Mouse (Mus musculus): Measurements from ENCODE around the gene Trim40. TPM values are rescaled to one million over a fixed set of nuclear protein-coding genes. Genes with fewer than 3 reads are reported as not detected.
"Not testable (repeated sequence)": the region's sequence is repeated elsewhere in the genome, so short reads cannot be mapped to it uniquely, and the experiment has no call there.

The Trim40 gene
- polyA plus RNA-seq, 1 experiment from 2014 or later, result not detected

GRCm38 (mm10) chr17:36900001-36900400 lies 10.1 kb upstream of the Trim40 start:
- WGBS, result 78% methylated on average over 5 of the region's 5 CpGs
- H3K27ac ChIP-seq (replicated peaks; ENCODE audit: low read depth, low read length), result no peak overlapping the region
- H3K9me3 ChIP-seq (ENCODE audit: control insufficient read depth, low read length), result no peaks in the 10 kb centered on the region
- ATAC-seq (ENCODE audit: insufficient number of reproducible peaks, low FRiP score, low TSS enrichment, low read depth) (no peak), DNase-seq (ENCODE audit: low spot score) (no peak)
- no peak overlapping the region for H3K9ac ChIP-seq (ENCODE audit: low read length)
- no peaks in the 10 kb centered on the region for H3K36me3 ChIP-seq (ENCODE audit: control insufficient read depth, insufficient read depth, low read length)
- H3K4me1 ChIP-seq (ENCODE audit: control insufficient read depth, insufficient read depth, low read length), result no peaks in the 10 kb centered on the region
- H3K27me3 ChIP-seq (ENCODE audit: control insufficient read depth, insufficient read depth, low read length), result no peaks in the 10 kb centered on the region
- no peak overlapping the region for H3K4me3 ChIP-seq (ENCODE audit: low read depth, low read length)
- H3K4me2 ChIP-seq (ENCODE audit: low read depth, severe bottlenecking), result no peak overlapping the region

GRCm38 (mm10) chr17:36899376-36899775 lies 9.5 kb upstream of the Trim40 start:
- 85% methylated on average over 4 of the region's 4 CpGs for WGBS
- no peak overlapping the region for H3K4me3 ChIP-seq (ENCODE audit: low read depth, low read length)
- no peak for DNase-seq (ENCODE audit: low spot score)

GRCm38 (mm10) chr17:36897552-36898205 lies 7.8 kb upstream of the Trim40 start, which contains the start of gene Trim31:
Gene Trim31 (plus strand): TSS chr17:36898118.
- WGBS, result 65% methylated on average over 6 of the region's 6 CpGs
- Histone ChIP-seq H3K4me3 (ENCODE audit: low read depth, low read length) (no peak within 1 kb of the TSS), H3K4me2 (ENCODE audit: low read depth, severe bottlenecking) (no peak within 1 kb of the TSS), H3K4me1 (ENCODE audit: control insufficient read depth, insufficient read depth, low read length) (no peaks in the 10 kb centered on the region), H3K27ac (replicated peaks; ENCODE audit: low read depth, low read length) (no peak within 1 kb of the TSS), H3K36me3 (ENCODE audit: control insufficient read depth, insufficient read depth, low read length) (no peaks in the 10 kb centered on the region), H3K9me3 (ENCODE audit: control insufficient read depth, low read length) (no peaks in the 10 kb centered on the region), H3K27me3 (ENCODE audit: control insufficient read depth, insufficient read depth, low read length) (no peaks in the 10 kb centered on the region), H3K9ac (ENCODE audit: low read length) (no peak within 1 kb of the TSS)
- ATAC-seq (ENCODE audit: insufficient number of reproducible peaks, low FRiP score, low TSS enrichment, low read depth) (no peak), DNase-seq (ENCODE audit: low spot score) (no peak)

More at GRCm38 (mm10) chr17:36899376-36899775, 9.5 kb upstream of the Trim40 start:
- no peaks in the 10 kb centered on the region for H3K27me3 ChIP-seq (ENCODE audit: control insufficient read depth, insufficient read depth, low read length)
- H3K36me3 ChIP-seq (ENCODE audit: control insufficient read depth, insufficient read depth, low read length), result no peaks in the 10 kb centered on the region
- H3K4me2 ChIP-seq (ENCODE audit: low read depth, severe bottlenecking), result no peak overlapping the region
- no peak overlapping the region for H3K9ac ChIP-seq (ENCODE audit: low read length)
- no peak for ATAC-seq (ENCODE audit: insufficient number of reproducible peaks, low FRiP score, low TSS enrichment, low read depth)
- H3K9me3 ChIP-seq (ENCODE audit: control insufficient read depth, low read length), result no peaks in the 10 kb centered on the region
- H3K27ac ChIP-seq (replicated peaks; ENCODE audit: low read depth, low read length), result no peak overlapping the region
- no peaks in the 10 kb centered on the region for H3K4me1 ChIP-seq (ENCODE audit: control insufficient read depth, insufficient read depth, low read length)

- no peak overlapping the region for H3K4me3 ChIP-seq (ENCODE audit: low read depth, low read length)
- H3K4me1 ChIP-seq (ENCODE audit: control insufficient read depth, insufficient read depth, low read length), result no peaks in the 10 kb centered on the region
- H3K9ac ChIP-seq (ENCODE audit: low read length), result no peak overlapping the region
- H3K27me3 ChIP-seq (ENCODE audit: control insufficient read depth, insufficient read depth, low read length), result no peaks in the 10 kb centered on the region
- ATAC-seq (ENCODE audit: insufficient number of reproducible peaks, low FRiP score, low TSS enrichment, low read depth), result no peak
- no peak overlapping the region for H3K4me2 ChIP-seq (ENCODE audit: low read depth, severe bottlenecking)
- H3K27ac ChIP-seq (replicated peaks; ENCODE audit: low read depth, low read length), result no peak overlapping the region
- no peaks in the 10 kb centered on the region for H3K9me3 ChIP-seq (ENCODE audit: control insufficient read depth, low read length)
- DNase-seq (ENCODE audit: low spot score), result no peak
- no peaks in the 10 kb centered on the region for H3K36me3 ChIP-seq (ENCODE audit: control insufficient read depth, insufficient read depth, low read length)
These were observed 7.1 kb upstream of the Trim40 start for GRCm38 (mm10) chr17:36897065-36897464.

GRCm38 (mm10) chr17:36896583-36896982 lies 6.7 kb upstream of the Trim40 start:
- Histone ChIP-seq H3K9ac (ENCODE audit: low read length) (no peak overlapping the region), H3K27ac (replicated peaks; ENCODE audit: low read depth, low read length) (no peak overlapping the region), H3K9me3 (ENCODE audit: control insufficient read depth, low read length) (no peaks in the 10 kb centered on the region), H3K4me2 (ENCODE audit: low read depth, severe bottlenecking) (no peak overlapping the region), H3K4me3 (ENCODE audit: low read depth, low read length) (no peak overlapping the region), H3K36me3 (ENCODE audit: control insufficient read depth, insufficient read depth, low read length) (no peaks in the 10 kb centered on the region), H3K27me3 (ENCODE audit: control insufficient read depth, insufficient read depth, low read length) (no peaks in the 10 kb centered on the region), H3K4me1 (ENCODE audit: control insufficient read depth, insufficient read depth, low read length) (no peaks in the 10 kb centered on the region)
- ATAC-seq (ENCODE audit: insufficient number of reproducible peaks, low FRiP score, low TSS enrichment, low read depth) (no peak), DNase-seq (ENCODE audit: low spot score) (peak; percentile 59)
- WGBS, result 85% methylated on average over 1 of the region's 1 CpGs

GRCm38 (mm10) chr17:36893387-36893786 lies 3.5 kb upstream of the Trim40 start:
- H3K9ac ChIP-seq (ENCODE audit: low read length), result no peak overlapping the region

GRCm38 (mm10) chr17:36892362-36892761 lies 2.4 kb upstream of the Trim40 start:
- peak; percentile 42 for DNase-seq (ENCODE audit: low spot score)
- Histone ChIP-seq H3K36me3 (ENCODE audit: control insufficient read depth, insufficient read depth, low read length) (no peaks in the 10 kb centered on the region), H3K27me3 (ENCODE audit: control insufficient read depth, insufficient read depth, low read length) (no peaks in the 10 kb centered on the region; the same call in 1 of the 2 replicates), H3K4me3 (ENCODE audit: low read depth, low read length) (no peak overlapping the region), H3K9ac (ENCODE audit: low read length) (no peak overlapping the region), H3K27ac (replicated peaks; ENCODE audit: low read depth, low read length) (no peak overlapping the region), H3K4me2 (ENCODE audit: low read depth, severe bottlenecking) (no peak overlapping the region), H3K4me1 (ENCODE audit: control insufficient read depth, insufficient read depth, low read length) (no peaks in the 10 kb centered on the region), H3K9me3 (ENCODE audit: control insufficient read depth, low read length) (no peaks in the 10 kb centered on the region)
- no peak for ATAC-seq (ENCODE audit: insufficient number of reproducible peaks, low FRiP score, low TSS enrichment, low read depth)
- 24% methylated on average over 2 of the region's 2 CpGs for WGBS

More at GRCm38 (mm10) chr17:36893387-36893786, 3.5 kb upstream of the Trim40 start:
- H3K9me3 ChIP-seq (ENCODE audit: control insufficient read depth, low read length), result no peaks in the 10 kb centered on the region
- H3K4me2 ChIP-seq (ENCODE audit: low read depth, severe bottlenecking), result no peak overlapping the region
- no peaks in the 10 kb centered on the region for H3K4me1 ChIP-seq (ENCODE audit: control insufficient read depth, insufficient read depth, low read length)
- no peak overlapping the region for H3K4me3 ChIP-seq (ENCODE audit: low read depth, low read length)
- 73% methylated on average over 5 of the region's 5 CpGs for WGBS
- H3K27ac ChIP-seq (replicated peaks; ENCODE audit: low read depth, low read length), result no peak overlapping the region
- DNase-seq (ENCODE audit: low spot score) (no peak), ATAC-seq (ENCODE audit: insufficient number of reproducible peaks, low FRiP score, low TSS enrichment, low read depth) (no peak)
- no peaks in the 10 kb centered on the region; the same call in 1 of the 2 replicates for H3K27me3 ChIP-seq (ENCODE audit: control insufficient read depth, insufficient read depth, low read length)
- no peaks in the 10 kb centered on the region for H3K36me3 ChIP-seq (ENCODE audit: control insufficient read depth, insufficient read depth, low read length)

GRCm38 (mm10) chr17:36891496-36891895 lies 1.6 kb upstream of the Trim40 start:
- 89% methylated on average over 1 of the region's 1 CpGs for WGBS
- H3K4me3 ChIP-seq (ENCODE audit: low read depth, low read length); ATAC-seq (ENCODE audit: insufficient number of reproducible peaks, low FRiP score, low TSS enrichment, low read depth): not testable (repeated sequence)

More at GRCm38 (mm10) chr17:36891496-36891895, 1.6 kb upstream of the Trim40 start:
- not testable (repeated sequence) for DNase-seq (ENCODE audit: low spot score); H3K9ac ChIP-seq (ENCODE audit: low read length); H3K9me3 ChIP-seq (ENCODE audit: control insufficient read depth, low read length); H3K27ac ChIP-seq (replicated peaks; ENCODE audit: low read depth, low read length); H3K4me1 ChIP-seq (ENCODE audit: control insufficient read depth, insufficient read depth, low read length); H3K27me3 ChIP-seq (ENCODE audit: control insufficient read depth, insufficient read depth, low read length); H3K4me2 ChIP-seq (ENCODE audit: low read depth, severe bottlenecking); H3K36me3 ChIP-seq (ENCODE audit: control insufficient read depth, insufficient read depth, low read length)

All from limb, embryonic 11.5 days (tissue).